Mouse (Mus musculus) fat pad, adult 2 months (tissue): ENCODE measurements around the gene Gm20388.

Source experiments
- DNase-seq: peaks from one replicate; pipeline ENCODE4 v3.0.0-alpha.2; 2011; ENCODE audit warnings: low read depth, low spot score; ENCODE audit errors: extremely low read depth

The Gm20388 gene

GRCm38 (mm10) chr8:121966714-121967448 is 2056.2 kb downstream of the Gm20388 start:
- no peak for DNase-seq

GRCm38 (mm10) chr8:121967977-121968376 is 2057.3 kb downstream of the Gm20388 start:
- DNase-seq, result no peak

- no peak for DNase-seq
These were observed 2057.9 kb downstream of the Gm20388 start for GRCm38 (mm10) chr8:121968542-121968941.

- no peak for DNase-seq
These were observed 2059.6 kb downstream of the Gm20388 start for GRCm38 (mm10) chr8:121970225-121970624.

GRCm38 (mm10) chr8:121971488-121972058 is 2060.9 kb downstream of the Gm20388 start:
- no peak for DNase-seq

- DNase-seq, result no peak
These were observed 2063.3 kb downstream of the Gm20388 start for GRCm38 (mm10) chr8:121973906-121974305.

- DNase-seq, result no peak
These were observed 2067.4 kb downstream of the Gm20388 start for GRCm38 (mm10) chr8:121977819-121978590.

GRCm38 (mm10) chr8:121978670-121979069 is 2068.0 kb downstream of the Gm20388 start:
- DNase-seq, result no peak

- no peak for DNase-seq
These were observed 2070.3 kb downstream of the Gm20388 start for GRCm38 (mm10) chr8:121980792-121981519.

GRCm38 (mm10) chr8:121981520-121981895 is 2070.9 kb downstream of the Gm20388 start:
- no peak for DNase-seq

- DNase-seq, result no peak
These were observed 2075.0 kb downstream of the Gm20388 start for GRCm38 (mm10) chr8:121985673-121986072.

GRCm38 (mm10) chr8:121987892-121988291 is 2077.3 kb downstream of the Gm20388 start:
- DNase-seq, result no peak

GRCm38 (mm10) chr8:121990506-121991255 is 2080.0 kb downstream of the Gm20388 start:
- DNase-seq, result no peak

GRCm38 (mm10) chr8:121991611-121992010 is 2081.0 kb downstream of the Gm20388 start:
- DNase-seq, result no peak

- DNase-seq, result no peak
These were observed 2082.3 kb downstream of the Gm20388 start for GRCm38 (mm10) chr8:121992911-121993310.

- DNase-seq, result no peak
These were observed 2084.5 kb downstream of the Gm20388 start for GRCm38 (mm10) chr8:121995112-121995511.

- no peak for DNase-seq
These were observed 2085.3 kb downstream of the Gm20388 start for GRCm38 (mm10) chr8:121995895-121996294.

- no peak for DNase-seq
These were observed 2088.0 kb downstream of the Gm20388 start for GRCm38 (mm10) chr8:121998631-121999030.

- DNase-seq, result no peak
These were observed 2088.6 kb downstream of the Gm20388 start for GRCm38 (mm10) chr8:121999211-121999610.

- no peak for DNase-seq
These were observed 2090.9 kb downstream of the Gm20388 start for GRCm38 (mm10) chr8:122001339-122002115.
